Mouse (Mus musculus) heart, adult 2 months (tissue): ENCODE data around the gene Fhl5.

Experiments used
- CTCF ChIP-seq: fragments of 200-600 bp; IDR thresholded peaks from 2 replicates; pipeline ENCODE4 v1.8.1; 2022; ENCODE audit warnings: antibody characterized with exemption, mild to moderate bottlenecking, moderate library complexity
- EP300 ChIP-seq: fragments of 200-500 bp; IDR thresholded peaks from 2 replicates; pipeline ENCODE4 v1.6.1; 2011; ENCODE audit warnings: low read depth, low read length, control low read depth; ENCODE audit not compliant: insufficient read depth
- POLR2A ChIP-seq: fragments of 200-500 bp; IDR thresholded peaks from 2 replicates; pipeline ENCODE4 v1.6.1; 2011; ENCODE audit warnings: mild to moderate bottlenecking, low read depth, low read length, control low read depth; ENCODE audit not compliant: insufficient read depth

- no peak for TF ChIP-seq CTCF
- TF ChIP-seq POLR2A = no peak
- no peak for TF ChIP-seq EP300
Measured at GRCm38 (mm10) chr4:25227527-25227926, 15.1 kb downstream of the Fhl5 start.
